Mouse (Mus musculus): ENCODE data around the gene Tspear.

GRCm38 (mm10) chr10:77835647-77836046, 149.3 kb downstream of the Tspear start, which contains the start of gene Krtap10-10:
- no peak for TF ChIP-seq POLR2A (IDR thresholded peaks at IDR 0.05; ENCODE audit: insufficient read length, low read depth)
- no peak for TF ChIP-seq TCF3 (IDR thresholded peaks at IDR 0.05; ENCODE audit: insufficient read length, low read depth)
- TF ChIP-seq MAX (IDR thresholded peaks at IDR 0.05; ENCODE audit: low read depth), result no peak
- no peak for TF ChIP-seq TCF12 (IDR thresholded peaks at IDR 0.05; ENCODE audit: insufficient read depth, poor library complexity, severe bottlenecking)
- no peak for TF ChIP-seq USF1 (IDR thresholded peaks at IDR 0.05; ENCODE audit: low read depth)
- no peak for TF ChIP-seq E2F4 (IDR thresholded peaks at IDR 0.05; ENCODE audit: insufficient read depth)
- no peak for TF ChIP-seq CEBPB (IDR thresholded peaks at IDR 0.05; ENCODE audit: insufficient read depth, poor library complexity, severe bottlenecking)

All from myocyte (in vitro differentiated cells).